8 mouse cellular contexts compared by ENCODE assay signal in the genomic region with DNA sequence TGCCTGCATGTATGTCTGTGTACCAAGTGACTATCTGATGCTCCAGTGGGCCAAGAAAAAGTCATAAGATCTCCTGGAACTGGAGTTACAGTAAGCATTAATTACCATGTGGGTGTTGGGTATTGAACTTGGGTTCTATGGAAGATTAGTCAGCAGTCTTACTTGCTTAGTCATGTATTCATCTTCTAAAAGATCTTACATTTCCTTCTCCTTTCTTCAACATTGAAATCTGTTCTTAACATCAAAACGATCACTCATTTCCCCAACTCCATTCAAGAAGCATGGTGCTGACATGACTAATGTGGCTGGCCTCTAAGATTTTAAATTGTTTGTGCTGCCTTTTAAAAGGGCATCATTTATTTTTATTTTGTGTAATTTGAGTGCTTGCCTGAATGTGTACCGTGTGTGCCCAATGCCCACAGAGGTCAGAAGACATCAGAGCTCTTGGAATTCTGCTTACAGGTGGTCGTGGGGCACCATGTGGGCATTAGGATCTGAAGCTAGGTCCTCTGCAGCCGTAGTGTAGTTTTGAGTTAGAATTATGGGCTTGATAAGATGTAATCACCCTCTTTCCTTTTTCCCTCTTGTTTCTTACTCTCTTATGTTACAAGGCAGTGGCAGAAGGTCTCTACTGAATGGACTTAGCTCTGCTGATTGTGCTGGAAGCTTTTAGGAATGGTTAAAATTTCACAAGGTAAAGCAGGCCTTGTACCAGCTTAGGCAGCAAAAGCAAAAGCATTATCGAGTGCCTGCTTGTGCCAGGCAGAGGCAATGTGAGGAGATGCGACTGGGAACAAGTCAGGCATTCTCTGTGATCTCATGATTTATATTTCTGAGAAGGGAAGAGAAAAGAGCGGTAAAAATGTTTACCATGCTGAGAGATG.
"Had no signal": no experiment of that assay in that cellular context is flagged by ENCODE, and none has a peak within 500 bp of the region (broad histone marks: within the 10 kb centered on the region; RNA-seq: fewer than 3 reads in every experiment).

No protein-coding gene starts in this region.

- H3K9me3 ChIP-seq: limb, embryonic 13.5 days; midbrain, embryonic 12.5 days had no signal

- H3K27me3 ChIP-seq: limb, embryonic 13.5 days; midbrain, embryonic 12.5 days had no signal

- ATAC-seq: intestine, postnatal 0 days had no signal

- H3K4me2 ChIP-seq: limb, embryonic 13.5 days; midbrain, embryonic 12.5 days had no signal

- H3K4me1 ChIP-seq: limb, embryonic 13.5 days; midbrain, embryonic 12.5 days had no signal

- H3K4me3 ChIP-seq: limb, embryonic 13.5 days; midbrain, embryonic 12.5 days had no signal

- H3K27ac ChIP-seq: limb, embryonic 13.5 days; liver, embryonic 14.5 days; midbrain, embryonic 12.5 days; stomach, postnatal 0 days had no signal

- H3K9ac ChIP-seq: limb, embryonic 13.5 days; liver, embryonic 14.5 days; midbrain, embryonic 12.5 days had no signal

- H3K36me3 ChIP-seq: limb, embryonic 13.5 days; midbrain, embryonic 12.5 days had no signal

- DNase-seq: layer of hippocampus, adult 9-11 months; left cerebral cortex, postnatal 4 days; lung, adult 18-20 months had no signal
